Mouse (Mus musculus): ENCODE results near the gene C2. TPM values are rescaled to one million over a fixed set of nuclear protein-coding genes. Genes with fewer than 3 reads are reported as not detected.

The C2 gene
- total RNA-seq (2014; rRNA removed; ENCODE audit: low replicate concordance) (4.5 and 7.1 TPM in 2 replicates), polyA plus RNA-seq (2015; fragmentation: Nextera tagmentation; extraction: Ambion mirVana) (2.9 and 3.3 TPM in 2 replicates)

DNA sequence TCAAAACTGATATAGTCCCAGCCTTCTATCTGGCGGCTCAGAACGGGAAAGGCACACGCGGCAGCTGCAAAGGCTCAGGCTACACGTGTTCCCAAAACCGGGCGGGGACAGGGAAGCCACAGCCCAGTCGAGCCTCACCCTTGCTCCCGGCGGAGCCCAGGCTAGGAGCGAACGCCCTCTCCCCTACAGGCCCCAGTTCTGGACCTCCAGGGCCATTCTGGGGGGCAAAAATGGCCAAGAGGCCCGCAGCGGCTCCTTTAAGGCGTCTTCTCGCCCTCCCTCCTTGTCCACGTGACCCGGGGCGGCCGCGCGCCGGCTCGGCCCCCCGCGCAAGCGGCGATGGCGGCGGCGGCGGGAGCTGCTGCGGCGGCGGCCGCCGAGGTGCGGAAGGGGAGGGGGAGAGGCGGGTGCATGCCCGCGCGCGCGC is at the start of gene C2, which contains the start of gene Ehmt2:
TSS of gene C2 (minus strand) at position 106 of the 427 bp plus-strand sequence.
TSS of gene Ehmt2 (plus strand) at position 310 of the 427 bp plus-strand sequence.
- Histone ChIP-seq H3K4me1 (ENCODE audit: control insufficient read depth, insufficient read depth) (peaks cover 21% of the 10 kb centered on the region), H3K4me2 (ENCODE audit: low read depth, low read length) (peak within 1 kb of the TSS; percentile 81), H3K4me3 (ENCODE audit: low read depth, low read length) (peak within 1 kb of the TSS; percentile 97), H3K36me3 (replicated peaks; ENCODE audit: control insufficient read depth, insufficient read depth, low read length) (peaks cover 18% of the 10 kb centered on the region), H3K9ac (replicated peaks; ENCODE audit: low read depth, low read length) (peak within 1 kb of the TSS; percentile 93), H3K27ac (ENCODE audit: low read depth) (peak within 1 kb of the TSS; percentile 97), H3K27me3 (ENCODE audit: control insufficient read depth, insufficient read depth, low read length) (no peaks in the 10 kb centered on the region), H3K9me3 (replicated peaks; ENCODE audit: control insufficient read depth, low read length) (no peaks in the 10 kb centered on the region)
- ATAC-seq (ENCODE audit: insufficient read depth, low read depth) = peak; percentile 39
- TF ChIP-seq EP300 (IDR thresholded peaks at IDR 0.05; ENCODE audit: low read depth) (no peak), CTCF (IDR thresholded peaks at IDR 0.05; ENCODE audit: low read depth) (no peak)
- peak; percentile 75 for DNase-seq (ENCODE audit: low spot score)
- WGBS = 0% methylated on average over 18 of the region's 44 CpGs

DNA sequence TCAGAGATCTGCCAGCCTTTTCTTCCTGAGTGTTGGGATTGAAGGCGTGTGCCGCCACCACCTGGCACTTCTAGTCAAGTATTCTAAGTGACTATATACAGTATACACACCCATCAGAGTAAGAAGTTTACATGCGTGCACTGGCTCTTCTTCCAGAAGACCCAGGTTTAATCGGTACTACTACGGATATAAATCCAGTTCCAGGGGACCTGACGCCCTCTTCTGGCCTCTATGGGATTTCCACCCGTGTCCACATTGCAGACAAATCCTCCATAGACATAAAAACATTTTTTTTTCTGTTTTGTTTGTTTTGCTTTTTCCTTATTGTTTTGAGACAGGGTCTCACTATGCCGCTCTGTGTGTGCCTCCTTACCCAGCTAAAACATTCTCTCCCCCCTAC is 49.5 kb upstream of the C2 start:
- H3K4me3 ChIP-seq (ENCODE audit: low read depth, low read length) = no peak overlapping the region
- H3K9me3 ChIP-seq (replicated peaks; ENCODE audit: control insufficient read depth, low read length) = no peaks in the 10 kb centered on the region
- H3K36me3 ChIP-seq (replicated peaks; ENCODE audit: control insufficient read depth, insufficient read depth, low read length) = peaks cover 15% of the 10 kb centered on the region
- 22% methylated on average over 8 of the region's 8 CpGs for WGBS
- no peak overlapping the region for H3K9ac ChIP-seq (replicated peaks; ENCODE audit: low read depth, low read length)
- no peak for TF ChIP-seq EP300 (IDR thresholded peaks at IDR 0.05; ENCODE audit: low read depth)
- TF ChIP-seq CTCF (IDR thresholded peaks at IDR 0.05; ENCODE audit: low read depth) = peak; percentile 43
- DNase-seq (ENCODE audit: low spot score) (no peak), ATAC-seq (ENCODE audit: insufficient read depth, low read depth) (no peak)
- H3K4me2 ChIP-seq (ENCODE audit: low read depth, low read length) = no peak overlapping the region
- H3K27ac ChIP-seq (ENCODE audit: low read depth) = no peak overlapping the region
- H3K27me3 ChIP-seq (ENCODE audit: control insufficient read depth, insufficient read depth, low read length) = no peaks in the 10 kb centered on the region
- H3K4me1 ChIP-seq (ENCODE audit: control insufficient read depth, insufficient read depth) = no peaks in the 10 kb centered on the region; the same call in 1 of the 2 replicates

DNA sequence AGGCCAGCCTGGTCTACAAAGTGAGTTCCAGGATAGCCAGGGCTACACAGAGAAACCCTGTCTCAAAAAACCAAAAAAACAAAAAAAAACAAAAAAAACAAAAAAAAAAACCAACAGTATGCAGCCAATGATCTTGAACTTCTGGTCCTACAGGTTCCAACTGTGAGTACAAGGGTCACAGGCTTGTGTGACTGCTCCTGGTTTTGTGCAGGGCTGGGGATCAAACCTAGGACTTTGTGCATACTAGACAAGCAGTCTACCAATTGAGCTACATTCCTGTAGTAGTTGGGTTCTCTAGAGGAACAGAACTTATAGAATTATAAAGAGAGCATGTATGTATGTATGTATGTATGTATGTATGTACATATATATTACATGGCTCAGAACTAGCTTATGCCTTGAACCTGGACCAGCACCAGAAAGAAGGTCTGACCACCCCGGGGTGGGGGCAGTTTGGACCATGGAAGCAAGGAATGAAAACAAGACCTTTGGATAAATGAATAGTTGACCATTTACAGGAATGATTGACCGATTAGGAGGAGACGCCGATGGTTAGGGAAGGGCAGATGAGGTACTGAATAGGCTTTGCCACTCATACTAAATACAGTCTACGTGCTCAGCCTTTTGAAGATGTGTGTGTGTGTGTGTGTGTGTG is 48.5 kb upstream of the C2 start:
- WGBS = 86% methylated on average over 5 of the region's 5 CpGs

DNA sequence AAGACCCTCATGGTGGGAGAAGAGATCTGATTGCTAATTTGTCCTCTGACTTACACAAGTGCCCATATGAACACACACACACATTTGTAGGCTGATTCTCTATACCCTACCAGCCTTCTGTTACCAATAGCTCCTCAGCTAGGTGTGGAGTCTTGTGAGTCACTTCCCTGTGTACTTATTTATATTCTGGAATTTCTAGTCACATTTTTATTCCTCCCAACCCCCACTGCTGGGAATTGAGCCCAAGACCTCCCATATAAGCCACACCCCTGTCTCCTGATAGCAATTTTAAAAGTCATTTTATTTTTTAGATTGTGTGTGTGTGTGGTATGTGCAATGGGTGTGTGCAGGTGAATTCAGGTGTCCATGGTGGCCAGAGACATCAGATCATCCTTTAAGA is 46.3 kb upstream of the C2 start:
- ATAC-seq (ENCODE audit: insufficient read depth, low read depth) = no peak
- H3K4me1 ChIP-seq (ENCODE audit: control insufficient read depth, insufficient read depth) = 0 out of 2 replicates have a peak, but pooled peaks cover 6% of the 10 kb centered on the region
- no peak overlapping the region for H3K4me3 ChIP-seq (ENCODE audit: low read depth, low read length)
- no peak overlapping the region for H3K27ac ChIP-seq (ENCODE audit: low read depth)
- DNase-seq (ENCODE audit: low spot score) = no peak
- 0 out of 2 replicates have a peak overlapping the region, but pooled peaks have one; percentile 30 for H3K9ac ChIP-seq (replicated peaks; ENCODE audit: low read depth, low read length)
- no peak overlapping the region for H3K4me2 ChIP-seq (ENCODE audit: low read depth, low read length)
- H3K27me3 ChIP-seq (ENCODE audit: control insufficient read depth, insufficient read depth, low read length) = no peaks in the 10 kb centered on the region
- TF ChIP-seq CTCF (IDR thresholded peaks at IDR 0.05; ENCODE audit: low read depth) (no peak), EP300 (IDR thresholded peaks at IDR 0.05; ENCODE audit: low read depth) (no peak)
- H3K9me3 ChIP-seq (replicated peaks; ENCODE audit: control insufficient read depth, low read length) = no peaks in the 10 kb centered on the region
- H3K36me3 ChIP-seq (replicated peaks; ENCODE audit: control insufficient read depth, insufficient read depth, low read length) = no peaks in the 10 kb centered on the region

More for the DNA sequence above, 48.5 kb upstream of the C2 start:
- Histone ChIP-seq H3K4me2 (ENCODE audit: low read depth, low read length) (no peak overlapping the region), H3K9ac (replicated peaks; ENCODE audit: low read depth, low read length) (no peak overlapping the region), H3K9me3 (replicated peaks; ENCODE audit: control insufficient read depth, low read length) (no peaks in the 10 kb centered on the region), H3K4me1 (ENCODE audit: control insufficient read depth, insufficient read depth) (peaks cover 5% of the 10 kb centered on the region; the same call in 1 of the 2 replicates), H3K36me3 (replicated peaks; ENCODE audit: control insufficient read depth, insufficient read depth, low read length) (peaks cover 15% of the 10 kb centered on the region), H3K27ac (ENCODE audit: low read depth) (no peak overlapping the region), H3K4me3 (ENCODE audit: low read depth, low read length) (no peak overlapping the region), H3K27me3 (ENCODE audit: control insufficient read depth, insufficient read depth, low read length) (no peaks in the 10 kb centered on the region)
- ATAC-seq (ENCODE audit: insufficient read depth, low read depth) (no peak), DNase-seq (ENCODE audit: low spot score) (no peak)
- no peak for TF ChIP-seq CTCF (IDR thresholded peaks at IDR 0.05; ENCODE audit: low read depth)

DNA sequence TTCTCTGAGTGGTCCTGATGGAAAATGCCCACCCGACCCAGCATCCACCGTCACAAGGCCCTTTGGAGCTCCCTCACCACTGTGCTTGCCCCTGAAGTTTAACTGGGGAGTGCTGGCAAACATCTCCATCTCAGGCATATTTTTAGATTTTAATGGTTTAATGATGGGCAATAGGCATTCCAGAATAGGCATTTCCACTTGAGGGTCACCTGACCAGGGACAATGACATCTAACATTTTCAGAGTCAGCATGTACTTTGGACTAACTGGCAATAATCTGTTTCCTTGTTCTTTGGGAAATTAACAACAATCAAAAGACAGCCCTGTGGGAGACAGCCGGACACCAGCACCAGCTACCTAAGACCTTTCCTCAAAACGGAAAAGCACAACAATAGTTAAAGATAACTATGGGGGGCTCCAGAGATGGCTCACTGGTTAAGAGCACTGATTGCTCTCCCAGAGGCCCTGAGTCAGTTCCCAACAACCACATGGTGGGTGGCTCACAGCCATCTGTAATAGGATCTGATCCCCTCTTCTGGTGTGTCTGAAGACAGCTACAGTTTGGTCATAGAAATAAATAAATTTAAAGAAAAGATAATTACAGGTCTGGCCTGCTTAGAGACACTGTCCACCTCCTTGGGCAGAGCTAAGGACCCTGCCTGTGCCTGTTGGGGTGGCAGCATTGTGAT is 45.2 kb upstream of the C2 start:
- WGBS = 72% methylated on average over 4 of the region's 4 CpGs
- Histone ChIP-seq H3K27ac (ENCODE audit: low read depth) (no peak overlapping the region), H3K4me2 (ENCODE audit: low read depth, low read length) (no peak overlapping the region), H3K9ac (replicated peaks; ENCODE audit: low read depth, low read length) (no peak overlapping the region), H3K36me3 (replicated peaks; ENCODE audit: control insufficient read depth, insufficient read depth, low read length) (no peaks in the 10 kb centered on the region), H3K27me3 (ENCODE audit: control insufficient read depth, insufficient read depth, low read length) (no peaks in the 10 kb centered on the region), H3K9me3 (replicated peaks; ENCODE audit: control insufficient read depth, low read length) (no peaks in the 10 kb centered on the region), H3K4me1 (ENCODE audit: control insufficient read depth, insufficient read depth) (0 out of 2 replicates have a peak, but pooled peaks cover 6% of the 10 kb centered on the region), H3K4me3 (ENCODE audit: low read depth, low read length) (no peak overlapping the region)
- TF ChIP-seq EP300 (IDR thresholded peaks at IDR 0.05; ENCODE audit: low read depth) (no peak), CTCF (IDR thresholded peaks at IDR 0.05; ENCODE audit: low read depth) (no peak)
- no peak for DNase-seq (ENCODE audit: low spot score)
- no peak for ATAC-seq (ENCODE audit: insufficient read depth, low read depth)

All from heart, postnatal 0 days (tissue).